Mouse (Mus musculus): Measurements from ENCODE around the gene Uso1. TPM values are rescaled to one million over a fixed set of nuclear protein-coding genes. Genes with fewer than 3 reads are reported as not detected.

Gene Uso1
- total and polyA plus RNA-seq, 2 experiments from 2014 or later: 10.8 to 24.9 TPM

DNA sequence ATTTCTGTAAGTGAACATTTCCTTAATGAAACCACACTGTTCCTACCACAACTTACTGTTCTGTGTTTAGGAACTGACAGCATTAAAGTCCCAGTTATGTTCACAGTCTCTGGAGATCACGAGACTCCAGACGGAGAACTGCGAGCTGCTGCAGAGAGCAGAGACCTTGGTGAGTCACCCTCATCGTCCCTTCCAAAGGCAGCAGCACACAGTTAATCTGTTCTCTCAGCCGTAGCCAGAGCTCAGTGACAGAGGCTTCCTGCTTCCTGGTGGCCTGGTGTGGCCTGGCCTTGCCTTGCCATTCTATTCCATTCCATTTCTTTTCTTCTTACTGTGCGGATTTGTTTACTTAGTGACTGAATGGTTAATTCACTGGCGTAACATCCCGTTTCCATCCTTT lies 60.5 kb downstream of the Uso1 start:
- no peak for TF ChIP-seq EP300 (IDR thresholded peaks at IDR 0.05; ENCODE audit: low read depth)
- TF ChIP-seq CTCF (IDR thresholded peaks at IDR 0.05; ENCODE audit: low read depth): no peak
- Histone ChIP-seq H3K9ac (replicated peaks; ENCODE audit: low read depth, low read length) (no peak overlapping the region), H3K4me3 (ENCODE audit: low read depth, low read length) (no peak overlapping the region), H3K27me3 (ENCODE audit: control insufficient read depth, insufficient read depth, low read length) (no peaks in the 10 kb centered on the region), H3K9me3 (replicated peaks; ENCODE audit: control insufficient read depth, low read length) (no peaks in the 10 kb centered on the region), H3K4me1 (ENCODE audit: control insufficient read depth, insufficient read depth) (no peaks in the 10 kb centered on the region), H3K4me2 (ENCODE audit: low read depth, low read length) (no peak overlapping the region), H3K27ac (ENCODE audit: low read depth) (no peak overlapping the region), H3K36me3 (replicated peaks; ENCODE audit: control insufficient read depth, insufficient read depth, low read length) (peaks cover 90% of the 10 kb centered on the region)
- ATAC-seq (ENCODE audit: insufficient read depth, low read depth) (peak; percentile 33; the same call in 1 of the 2 replicates), DNase-seq (ENCODE audit: low spot score) (peak; percentile 31)
- 64% methylated on average over 8 of the region's 8 CpGs for WGBS

DNA sequence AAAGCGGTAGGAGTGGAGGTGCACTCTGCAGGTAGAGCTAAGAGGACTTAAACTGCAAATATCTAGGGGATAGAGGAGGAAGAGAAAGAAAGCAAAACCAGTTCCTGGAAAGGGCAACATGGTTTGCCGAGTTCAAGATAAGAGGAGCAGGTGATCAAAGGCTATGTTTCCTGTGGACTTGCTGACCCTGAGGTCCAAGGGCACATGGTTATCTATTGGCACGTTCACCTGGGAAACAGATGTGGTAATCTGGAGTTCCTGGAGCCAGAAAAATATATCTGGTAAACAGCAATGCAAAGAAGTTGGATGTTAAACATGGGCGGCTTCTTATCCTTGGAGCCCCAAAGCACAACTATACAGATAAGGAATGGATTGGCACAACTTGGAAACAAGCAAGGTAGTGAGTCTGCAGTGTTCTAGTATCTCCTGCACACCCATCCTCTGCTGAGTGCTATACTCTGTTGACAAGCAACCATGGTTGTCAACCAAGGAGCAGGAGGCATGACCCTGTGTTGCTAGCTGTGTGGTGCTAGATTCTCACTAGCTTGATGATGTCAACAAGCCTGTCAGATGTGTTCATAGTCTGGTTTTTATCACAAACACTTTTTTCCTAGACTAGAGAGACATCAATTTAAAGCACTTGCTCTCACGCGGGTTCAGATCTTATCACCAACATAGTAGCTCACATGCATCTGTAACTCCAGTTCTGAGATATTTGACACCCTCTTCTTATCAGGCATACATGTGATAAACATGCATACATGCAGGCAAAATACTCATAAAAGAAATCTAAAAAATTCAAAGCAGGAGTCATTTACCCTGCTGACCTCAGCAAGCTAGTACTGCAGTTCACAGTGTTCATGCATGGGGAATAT lies 66.7 kb downstream of the Uso1 start:
- H3K9ac ChIP-seq (replicated peaks; ENCODE audit: low read depth, low read length): no peak overlapping the region
- ATAC-seq (ENCODE audit: insufficient read depth, low read depth) (peak; percentile 83), DNase-seq (ENCODE audit: low spot score) (peak; percentile 39)
- peaks cover 62% of the 10 kb centered on the region for H3K36me3 ChIP-seq (replicated peaks; ENCODE audit: control insufficient read depth, insufficient read depth, low read length)
- H3K4me3 ChIP-seq (ENCODE audit: low read depth, low read length): no peak overlapping the region
- no peak overlapping the region for H3K27ac ChIP-seq (ENCODE audit: low read depth)
- TF ChIP-seq EP300 (IDR thresholded peaks at IDR 0.05; ENCODE audit: low read depth) (0 out of 2 replicates have a peak, but pooled peaks have one; percentile 20), CTCF (IDR thresholded peaks at IDR 0.05; ENCODE audit: low read depth) (no peak)
- H3K4me1 ChIP-seq (ENCODE audit: control insufficient read depth, insufficient read depth): peaks cover 11% of the 10 kb centered on the region
- no peaks in the 10 kb centered on the region for H3K9me3 ChIP-seq (replicated peaks; ENCODE audit: control insufficient read depth, low read length)
- no peaks in the 10 kb centered on the region for H3K27me3 ChIP-seq (ENCODE audit: control insufficient read depth, insufficient read depth, low read length)
- WGBS: 34% methylated on average over 6 of the region's 6 CpGs
- H3K4me2 ChIP-seq (ENCODE audit: low read depth, low read length): no peak overlapping the region

GRCm38 (mm10) chr5:92205184-92205583 lies 67.4 kb downstream of the Uso1 start:
- Histone ChIP-seq H3K9me3 (replicated peaks; ENCODE audit: control insufficient read depth, low read length) (no peaks in the 10 kb centered on the region), H3K9ac (replicated peaks; ENCODE audit: low read depth, low read length) (no peak overlapping the region), H3K36me3 (replicated peaks; ENCODE audit: control insufficient read depth, insufficient read depth, low read length) (peaks cover 54% of the 10 kb centered on the region), H3K4me3 (ENCODE audit: low read depth, low read length) (no peak overlapping the region), H3K4me1 (ENCODE audit: control insufficient read depth, insufficient read depth) (peaks cover 11% of the 10 kb centered on the region), H3K4me2 (ENCODE audit: low read depth, low read length) (no peak overlapping the region), H3K27me3 (ENCODE audit: control insufficient read depth, insufficient read depth, low read length) (no peaks in the 10 kb centered on the region), H3K27ac (ENCODE audit: low read depth) (peak overlapping the region; percentile 4; the same call in 1 of the 2 replicates)
- ATAC-seq (ENCODE audit: insufficient read depth, low read depth): no peak
- WGBS: 89% methylated on average over 7 of the region's 7 CpGs
- no peak for TF ChIP-seq CTCF (IDR thresholded peaks at IDR 0.05; ENCODE audit: low read depth)
- no peak for TF ChIP-seq EP300 (IDR thresholded peaks at IDR 0.05; ENCODE audit: low read depth)
- DNase-seq (ENCODE audit: low spot score): no peak

DNA sequence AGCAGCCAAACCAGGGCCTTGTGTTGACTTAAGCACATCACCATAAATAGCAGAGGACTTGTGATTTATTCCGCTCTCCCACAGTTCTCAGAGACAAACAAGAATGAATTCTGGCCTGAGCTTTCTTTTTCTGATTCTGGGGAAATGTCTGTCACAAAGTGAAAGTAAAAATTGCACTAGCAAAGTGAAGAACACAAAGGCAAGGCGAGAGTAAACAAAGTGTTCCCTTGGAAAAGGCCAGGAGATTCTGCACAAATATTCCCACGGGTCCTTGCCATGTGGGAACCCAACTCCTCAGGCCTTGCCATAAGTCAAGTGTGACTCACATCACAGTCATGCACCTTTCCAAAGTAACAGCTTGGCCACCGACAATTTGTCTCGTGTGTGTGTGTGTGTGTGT lies 68.0 kb downstream of the Uso1 start:
- no peak overlapping the region for H3K9ac ChIP-seq (replicated peaks; ENCODE audit: low read depth, low read length)
- 92% methylated on average over 5 of the region's 5 CpGs for WGBS
- H3K36me3 ChIP-seq (replicated peaks; ENCODE audit: control insufficient read depth, insufficient read depth, low read length): peaks cover 49% of the 10 kb centered on the region
- no peak for DNase-seq (ENCODE audit: low spot score)
- H3K27ac ChIP-seq (ENCODE audit: low read depth): no peak overlapping the region
- TF ChIP-seq CTCF (IDR thresholded peaks at IDR 0.05; ENCODE audit: low read depth) (no peak), EP300 (IDR thresholded peaks at IDR 0.05; ENCODE audit: low read depth) (no peak)
- H3K27me3 ChIP-seq (ENCODE audit: control insufficient read depth, insufficient read depth, low read length): no peaks in the 10 kb centered on the region
- H3K9me3 ChIP-seq (replicated peaks; ENCODE audit: control insufficient read depth, low read length): no peaks in the 10 kb centered on the region
- H3K4me1 ChIP-seq (ENCODE audit: control insufficient read depth, insufficient read depth): peaks cover 11% of the 10 kb centered on the region
- ATAC-seq (ENCODE audit: insufficient read depth, low read depth): no peak
- no peak overlapping the region for H3K4me2 ChIP-seq (ENCODE audit: low read depth, low read length)
- H3K4me3 ChIP-seq (ENCODE audit: low read depth, low read length): no peak overlapping the region

DNA sequence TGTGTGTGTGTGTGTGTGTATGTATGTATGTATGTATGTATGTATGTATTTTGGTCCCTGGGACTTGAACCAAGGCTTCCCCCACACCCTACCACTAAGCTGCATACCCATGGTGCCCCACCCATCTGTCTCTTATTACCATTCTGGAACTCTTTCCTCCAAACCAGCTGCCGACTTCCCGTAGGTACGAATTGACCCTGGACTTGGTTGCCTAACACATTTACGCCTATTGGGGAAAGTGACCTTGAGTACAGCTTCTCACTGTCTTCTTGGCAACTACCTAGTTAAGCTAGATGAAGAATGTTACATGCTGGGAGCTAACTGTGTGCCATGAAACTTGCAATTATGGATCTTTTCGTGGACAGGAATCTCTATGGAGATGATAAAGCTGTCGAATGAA lies 68.4 kb downstream of the Uso1 start:
- Histone ChIP-seq H3K9ac (replicated peaks; ENCODE audit: low read depth, low read length) (no peak overlapping the region), H3K4me3 (ENCODE audit: low read depth, low read length) (no peak overlapping the region), H3K27me3 (ENCODE audit: control insufficient read depth, insufficient read depth, low read length) (no peaks in the 10 kb centered on the region), H3K4me2 (ENCODE audit: low read depth, low read length) (no peak overlapping the region), H3K27ac (ENCODE audit: low read depth) (no peak overlapping the region), H3K36me3 (replicated peaks; ENCODE audit: control insufficient read depth, insufficient read depth, low read length) (peaks cover 44% of the 10 kb centered on the region), H3K9me3 (replicated peaks; ENCODE audit: control insufficient read depth, low read length) (no peaks in the 10 kb centered on the region), H3K4me1 (ENCODE audit: control insufficient read depth, insufficient read depth) (peaks cover 11% of the 10 kb centered on the region)
- TF ChIP-seq CTCF (IDR thresholded peaks at IDR 0.05; ENCODE audit: low read depth) (no peak), EP300 (IDR thresholded peaks at IDR 0.05; ENCODE audit: low read depth) (no peak)
- ATAC-seq (ENCODE audit: insufficient read depth, low read depth) (no peak), DNase-seq (ENCODE audit: low spot score) (no peak)
- WGBS: 95% methylated on average over 6 of the region's 6 CpGs
